Mouse (Mus musculus) liver, embryonic 16.5 days (tissue): ENCODE data around the gene Erf. TPM values are rescaled to one million over a fixed set of nuclear protein-coding genes. Genes with fewer than 3 reads are reported as not detected.

Experiments
- ATAC-seq: fragments of 200-750 bp; cut with Nextera tagmentation; 2 replicates; pipeline ENCODE4 v1.8.0; 2017; ENCODE audit warnings: low read depth, mild to moderate bottlenecking, moderate number of reproducible peaks, moderate library complexity
- H3K27ac ChIP-seq: fragments of 300-500 bp; sonication (generic); 2 replicates; pipeline ENCODE4 v1.5.1; 2014; ENCODE audit warnings: mild to moderate bottlenecking, low read length
- H3K27me3 ChIP-seq: fragments of 300-500 bp; sonication (generic); 2 replicates; pipeline ENCODE4 v1.6.1; 2014; ENCODE audit warnings: low read depth, low read length, mixed read lengths; ENCODE audit not compliant: control insufficient read depth, insufficient read depth
- H3K36me3 ChIP-seq: fragments of 300-500 bp; sonication (generic); 2 replicates; pipeline ENCODE4 v1.6.1; 2014; ENCODE audit warnings: mild to moderate bottlenecking; ENCODE audit not compliant: control insufficient read depth, insufficient read depth
- H3K4me1 ChIP-seq: fragments of 300-500 bp; sonication (generic); 2 replicates; pipeline ENCODE4 v1.6.1; 2014; ENCODE audit warnings: low read depth, low read length, mixed read lengths; ENCODE audit not compliant: control insufficient read depth
- H3K4me2 ChIP-seq: fragments of 300-500 bp; sonication (generic); 2 replicates; pipeline ENCODE4 v1.6.1; 2014; ENCODE audit warnings: low read depth, low read length, mixed read lengths
- H3K4me3 ChIP-seq: fragments of 300-500 bp; sonication (generic); 2 replicates; pipeline ENCODE4 v1.5.1; 2014; ENCODE audit warnings: low read depth, mild to moderate bottlenecking, low read length
- H3K9ac ChIP-seq: fragments of 300-500 bp; sonication (generic); 2 replicates; pipeline ENCODE4 v1.6.1; 2014; ENCODE audit warnings: low read depth, low read length
- H3K9me3 ChIP-seq: fragments of 300-500 bp; sonication (generic); replicated peaks from 2 replicates; pipeline ENCODE4 v1.6.1; 2016; ENCODE audit warnings: low read length; ENCODE audit not compliant: control insufficient read depth
- WGBS: fragments of 180-500 bp; shearing (Covaris S2); extraction: QIAGEN DNeasy Blood & Tissue Kit; methylation state at CpG from one replicate; pipeline ENCODE4 v1.1.7; 2014; ENCODE audit not compliant: insufficient replicate concordance; 5-methylcytosine and 5-hydroxymethylcytosine counted together
- polyA plus RNA-seq: library from polyadenylated mRNA; unstranded; fragments of >200 nt; fragmentation: Nextera tagmentation; extraction: Ambion mirVana; gene quantifications from 2 replicates; pipeline ENCODE4 v1.2.1, GENCODE M21; 2015

Gene Erf
- polyA plus RNA-seq, 1 experiment from 2014 or later: 3.6 TPM

DNA sequence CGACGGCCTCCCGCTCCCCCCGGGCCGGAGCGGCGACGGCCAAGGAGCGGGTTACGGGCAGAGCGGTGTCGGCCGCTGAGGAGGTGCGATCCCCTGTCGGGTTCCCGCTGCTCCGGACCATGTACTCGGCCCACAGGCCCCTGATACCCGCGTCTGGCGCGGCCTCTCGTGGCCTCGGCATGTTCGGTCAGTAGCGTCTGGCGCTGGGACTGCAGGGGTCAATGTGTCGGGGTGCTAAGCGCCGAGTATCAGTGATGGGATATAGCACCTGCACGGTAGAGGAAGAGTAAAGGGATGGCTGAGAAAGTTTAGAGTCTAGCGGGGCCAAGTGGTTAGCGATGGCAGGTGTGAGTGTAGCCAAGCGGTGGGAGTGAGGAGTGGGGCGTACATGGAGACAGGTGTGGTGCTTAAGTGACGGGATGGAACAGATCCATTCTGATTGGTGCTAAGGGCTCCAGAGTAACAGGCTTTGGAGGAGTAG is 32.2 kb upstream of the Erf start:
- 1% methylated on average over 25 of the region's 36 CpGs for WGBS
- peaks cover 51% of the 10 kb centered on the region for H3K4me1 ChIP-seq
- peak overlapping the region; percentile 85 for H3K9ac ChIP-seq
- peak overlapping the region; percentile 94 for H3K27ac ChIP-seq
- no peak for ATAC-seq
- H3K9me3 ChIP-seq: no peaks in the 10 kb centered on the region
- H3K4me3 ChIP-seq: peak overlapping the region; percentile 82
- H3K36me3 ChIP-seq: peaks cover 28% of the 10 kb centered on the region
- H3K4me2 ChIP-seq: peak overlapping the region; percentile 98
- no peaks in the 10 kb centered on the region for H3K27me3 ChIP-seq

GRCm38 (mm10) chr7:25281734-25282601 is 31.4 kb upstream of the Erf start:
- Histone ChIP-seq H3K27me3 (no peaks in the 10 kb centered on the region), H3K4me2 (peak overlapping the region; percentile 98), H3K27ac (peak overlapping the region; percentile 95), H3K4me1 (peaks cover 59% of the 10 kb centered on the region), H3K36me3 (peaks cover 20% of the 10 kb centered on the region), H3K9ac (peak overlapping the region; percentile 85), H3K4me3 (peak overlapping the region; percentile 82), H3K9me3 (no peaks in the 10 kb centered on the region)
- WGBS: under 1% methylated on average over 53 of the region's 108 CpGs
- ATAC-seq: peak; percentile 83

DNA sequence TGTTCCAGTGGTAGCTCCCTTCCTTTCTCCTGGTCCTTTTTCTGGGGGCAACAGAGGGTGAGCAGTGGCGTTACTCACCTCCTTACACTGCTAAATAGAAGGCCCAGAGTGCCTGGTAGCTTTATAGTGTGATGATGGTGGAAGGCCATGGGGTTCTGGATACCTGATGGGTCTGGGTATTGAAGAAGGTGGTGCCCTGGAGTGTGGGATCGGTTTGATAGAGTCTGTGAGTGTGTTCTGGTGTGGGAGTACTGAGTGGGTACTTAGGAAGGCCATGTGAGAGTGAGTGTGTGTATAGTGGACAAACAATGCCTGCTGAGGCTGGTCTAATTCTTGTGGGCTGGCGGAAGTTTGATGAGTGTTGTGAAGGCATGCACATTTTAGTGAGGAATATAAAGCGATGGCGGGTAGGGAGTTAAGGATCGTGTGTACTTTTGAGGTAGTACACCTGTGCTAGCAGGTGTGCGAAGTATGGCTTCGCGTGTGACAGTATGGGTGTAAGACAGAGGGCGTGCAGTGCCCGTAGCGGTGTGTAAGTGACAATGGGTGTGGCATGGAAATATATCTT is 30.7 kb upstream of the Erf start:
- peak overlapping the region; percentile 60 for H3K4me3 ChIP-seq
- peak overlapping the region; percentile 95 for H3K27ac ChIP-seq
- peak overlapping the region; percentile 93 for H3K4me2 ChIP-seq
- H3K4me1 ChIP-seq: peaks cover 65% of the 10 kb centered on the region
- no peaks in the 10 kb centered on the region for H3K27me3 ChIP-seq
- peaks cover 12% of the 10 kb centered on the region for H3K36me3 ChIP-seq
- H3K9ac ChIP-seq: peak overlapping the region; percentile 78
- H3K9me3 ChIP-seq: no peaks in the 10 kb centered on the region
- 18% methylated on average over 12 of the region's 12 CpGs for WGBS
- peak; percentile 28 for ATAC-seq

DNA sequence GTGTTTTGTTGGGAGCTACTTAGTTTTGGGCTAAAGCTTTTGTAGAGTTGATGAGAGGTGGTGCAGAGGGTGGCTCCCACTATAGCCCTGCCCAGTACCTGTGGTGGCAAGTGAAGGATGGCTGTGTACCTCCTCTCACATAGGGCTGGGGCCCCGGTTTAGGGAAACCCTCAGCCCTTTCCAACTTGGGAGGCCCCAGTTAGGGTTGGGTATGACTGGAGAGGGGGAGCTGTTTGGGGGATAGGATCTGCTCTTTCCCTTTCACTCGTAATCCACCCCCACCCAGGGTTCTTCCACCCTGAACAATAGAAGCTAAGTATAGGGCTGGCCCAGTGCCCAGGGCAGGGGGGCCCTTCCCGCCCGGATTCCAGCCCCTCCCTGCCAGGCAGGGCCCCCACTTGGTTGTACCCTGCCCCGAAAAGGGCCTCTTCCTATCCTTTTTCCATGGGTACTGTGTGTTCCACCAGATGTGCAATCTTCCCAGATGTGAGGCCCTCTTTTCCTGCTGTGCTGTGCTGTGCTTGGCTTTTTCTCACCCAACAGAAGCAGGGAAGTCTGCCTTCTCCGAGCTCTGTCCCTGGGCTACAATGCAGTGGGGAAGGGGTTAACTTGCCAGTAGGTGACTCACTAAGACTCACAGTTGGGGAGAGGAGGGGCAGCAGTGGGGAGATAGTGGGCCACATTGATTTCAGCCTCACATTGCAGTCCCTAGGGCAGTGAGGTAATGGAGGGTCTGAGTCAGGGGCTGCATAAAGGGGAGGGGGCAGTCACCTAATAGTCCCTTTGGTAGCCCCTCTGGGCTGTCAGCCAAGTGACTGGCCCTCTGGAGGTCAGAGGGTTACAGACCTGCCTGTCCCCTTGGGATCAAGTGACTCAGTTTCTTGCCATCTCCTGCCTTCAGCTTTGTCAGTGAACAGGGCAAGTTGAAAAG is 29.6 kb upstream of the Erf start:
- peaks cover 1% of the 10 kb centered on the region; the same call in 1 of the 2 replicates for H3K36me3 ChIP-seq
- ATAC-seq: no peak
- H3K27ac ChIP-seq: peak overlapping the region; percentile 95
- peak overlapping the region; percentile 99 for H3K4me2 ChIP-seq
- peaks cover 76% of the 10 kb centered on the region for H3K4me1 ChIP-seq
- H3K27me3 ChIP-seq: no peaks in the 10 kb centered on the region
- H3K4me3 ChIP-seq: peak overlapping the region; percentile 72
- H3K9ac ChIP-seq: peak overlapping the region; percentile 78
- H3K9me3 ChIP-seq: no peaks in the 10 kb centered on the region
- WGBS: 0% methylated on average over 6 of the region's 6 CpGs

DNA sequence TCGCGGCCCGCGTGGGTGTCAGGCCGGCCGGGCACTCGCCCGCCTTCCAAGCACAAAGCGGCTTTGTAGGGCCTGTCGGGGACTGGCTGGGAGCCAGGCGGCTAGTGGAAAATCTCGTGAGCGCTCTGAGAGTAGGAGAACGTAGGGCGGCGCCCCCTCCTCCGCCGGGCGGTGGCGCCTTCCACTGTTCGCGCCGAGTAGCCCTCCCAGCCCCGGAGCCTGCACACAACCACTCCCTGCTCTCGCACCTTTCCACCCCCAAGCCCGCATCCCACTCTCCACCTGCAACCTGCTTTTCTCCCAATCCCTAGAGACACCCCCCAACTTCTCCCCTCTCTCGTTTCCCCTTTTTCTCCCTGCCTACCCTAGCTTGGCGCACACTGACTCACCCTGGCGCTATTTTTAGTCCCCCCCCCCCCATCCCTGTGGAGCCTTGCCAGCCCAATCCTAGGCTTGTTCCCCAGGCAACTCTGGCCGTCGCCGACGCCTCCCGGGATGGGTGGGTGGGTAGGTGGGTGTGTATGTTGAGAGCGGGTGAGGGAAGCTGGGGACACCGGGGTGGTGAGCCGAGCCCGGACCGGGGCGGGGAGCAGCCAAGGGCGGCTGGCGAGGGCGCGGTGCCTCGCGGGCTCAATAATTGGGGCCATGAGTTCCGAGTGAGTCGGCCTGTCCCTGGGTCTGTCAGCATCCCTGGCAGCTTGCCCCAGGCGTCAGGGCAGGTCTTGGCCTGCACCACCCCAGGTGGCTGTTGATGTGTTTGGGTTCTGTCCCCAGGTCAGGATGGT is 28.7 kb upstream of the Erf start:
- Histone ChIP-seq H3K4me1 (peaks cover 83% of the 10 kb centered on the region), H3K4me2 (peak overlapping the region; percentile 99), H3K36me3 (no peaks in the 10 kb centered on the region), H3K27me3 (no peaks in the 10 kb centered on the region), H3K4me3 (peak overlapping the region; percentile 72), H3K27ac (peak overlapping the region; percentile 95), H3K9ac (peak overlapping the region; percentile 78), H3K9me3 (no peaks in the 10 kb centered on the region)
- ATAC-seq: peak; percentile 25
- under 1% methylated on average over 46 of the region's 49 CpGs for WGBS

- peak; percentile 58 for ATAC-seq
- peaks cover 83% of the 10 kb centered on the region for H3K4me1 ChIP-seq
- no peaks in the 10 kb centered on the region for H3K27me3 ChIP-seq
- 0% methylated on average over 50 of the region's 60 CpGs for WGBS
- no peaks in the 10 kb centered on the region for H3K9me3 ChIP-seq
- H3K9ac ChIP-seq: peak overlapping the region; percentile 78
- H3K36me3 ChIP-seq: no peaks in the 10 kb centered on the region
- H3K27ac ChIP-seq: peak overlapping the region; percentile 95
- peak overlapping the region; percentile 99 for H3K4me2 ChIP-seq
- H3K4me3 ChIP-seq: peak overlapping the region; percentile 72
Measured at GRCm38 (mm10) chr7:25278341-25279075, 27.9 kb upstream of the Erf start.

- Histone ChIP-seq H3K9ac (peak overlapping the region; percentile 78), H3K27ac (peak overlapping the region; percentile 95), H3K4me2 (peak overlapping the region; percentile 99), H3K9me3 (no peaks in the 10 kb centered on the region), H3K27me3 (no peaks in the 10 kb centered on the region), H3K4me1 (peaks cover 83% of the 10 kb centered on the region), H3K36me3 (peaks cover 2% of the 10 kb centered on the region), H3K4me3 (peak overlapping the region; percentile 72)
- 8% methylated on average over 4 of the region's 4 CpGs for WGBS
- ATAC-seq: no peak
Measured at GRCm38 (mm10) chr7:25277998-25278340, 27.4 kb upstream of the Erf start.
